8 mouse cellular contexts compared by ENCODE assay signal in genomic region chr10:4233102-4233501, GRCm38 (mm10). TPM values are rescaled to one million over a fixed set of nuclear protein-coding genes. Genes with fewer than 3 reads are reported as not detected.
DNase-seq lines count a peak whose midpoint lies in the region; ATAC-seq lines count a peak whose summit lies in the region.

No protein-coding gene starts in this region.

- WGBS in heart, embryonic 15.5 days: 15% methylated on average over 9 of the region's 9 CpGs
- 51% methylated on average over 9 of the region's 9 CpGs for WGBS in heart, embryonic 10.5 days
- WGBS in hindbrain, embryonic 15.5 days: 16% methylated on average over 9 of the region's 9 CpGs

- no peak overlapping the region for H3K4me3 ChIP-seq in heart, embryonic 15.5 days
- no peak overlapping the region for H3K4me3 ChIP-seq in heart, embryonic 10.5 days
- no peak overlapping the region for H3K4me3 ChIP-seq in hindbrain, embryonic 15.5 days

- H3K9ac ChIP-seq in heart, embryonic 15.5 days: no peak overlapping the region
- no peak overlapping the region for H3K9ac ChIP-seq in hindbrain, embryonic 15.5 days

- 0 out of 2 replicates have a peak, but pooled peaks have one; percentile 14 for ATAC-seq in heart, embryonic 15.5 days (replicated peaks; ENCODE audit: insufficient number of reproducible peaks, insufficient read depth, low FRiP score, low read depth)
- ATAC-seq in hindbrain, embryonic 15.5 days (ENCODE audit: low FRiP score, low read depth): peak; percentile 85

- no peaks in the 10 kb centered on the region for H3K9me3 ChIP-seq in heart, embryonic 15.5 days (replicated peaks)
- no peaks in the 10 kb centered on the region for H3K9me3 ChIP-seq in heart, embryonic 10.5 days
- H3K9me3 ChIP-seq in hindbrain, embryonic 15.5 days: no peaks in the 10 kb centered on the region

- H3K36me3 ChIP-seq in heart, embryonic 15.5 days: no peaks in the 10 kb centered on the region
- no peaks in the 10 kb centered on the region for H3K36me3 ChIP-seq in heart, embryonic 10.5 days
- H3K36me3 ChIP-seq in hindbrain, embryonic 15.5 days: no peaks in the 10 kb centered on the region

- H3K4me2 ChIP-seq in heart, embryonic 15.5 days: no peak overlapping the region
- H3K4me2 ChIP-seq in hindbrain, embryonic 15.5 days: no peak overlapping the region

- peaks cover 8% of the 10 kb centered on the region; the same call in 1 of the 2 replicates for H3K4me1 ChIP-seq in heart, embryonic 15.5 days (replicated peaks)
- 0 out of 2 replicates have a peak, but pooled peaks cover 5% of the 10 kb centered on the region for H3K4me1 ChIP-seq in heart, embryonic 10.5 days
- no peaks in the 10 kb centered on the region for H3K4me1 ChIP-seq in hindbrain, embryonic 15.5 days (replicated peaks)

- H3K27ac ChIP-seq in heart, embryonic 15.5 days: no peak overlapping the region
- no peak overlapping the region for H3K27ac ChIP-seq in heart, embryonic 10.5 days
- H3K27ac ChIP-seq in hindbrain, embryonic 15.5 days (replicated peaks): no peak overlapping the region; the same call in 1 of the 2 replicates

- DNase-seq in heart, embryonic 10.5 days (ENCODE audit: low spot score): no peak
- DNase-seq in Muller cell, postnatal 12 days (ENCODE audit: inconsistent ontology term): peak; percentile 39
- peak; percentile 5 to 19 for DNase-seq in cerebellum, adult 18-20 months
- DNase-seq in lung, postnatal 36 days: peak; percentile 40
- DNase-seq in thymus, postnatal 0 days (ENCODE audit: low spot score): no peak
- no peak for DNase-seq in T-cell, adult 2 months (ENCODE audit: low spot score)

- H3K27me3 ChIP-seq in heart, embryonic 15.5 days: no peaks in the 10 kb centered on the region
- H3K27me3 ChIP-seq in heart, embryonic 10.5 days (ENCODE audit: insufficient read depth, poor library complexity, severe bottlenecking): no peaks in the 10 kb centered on the region
- H3K27me3 ChIP-seq in hindbrain, embryonic 15.5 days: no peaks in the 10 kb centered on the region

RNA-seq across cellular contexts. Expression of gene Akap12, which starts 33.1 kb away (rescaled TPM):
- polyA plus RNA-seq in heart, embryonic 15.5 days (2015; fragmentation: Nextera tagmentation; extraction: Ambion mirVana): 38.4 and 54.9 TPM in 2 replicates
- 49.6 and 60.0 TPM in 2 replicates for polyA plus RNA-seq in heart, embryonic 10.5 days (2016; fragmentation: Nextera tagmentation; extraction: Ambion mirVana)
- 46.6 and 48.0 TPM in 2 replicates for polyA plus RNA-seq in hindbrain, embryonic 15.5 days (2015; fragmentation: Nextera tagmentation; extraction: Ambion mirVana)
- 16.0 and 16.4 TPM in 2 replicates for polyA plus RNA-seq in thymus, postnatal 0 days (2015; fragmentation: Nextera tagmentation; extraction: Ambion mirVana)

Comparison
In these comparisons a context has a peak if more than half of its experiments do, and no peak if none do; other contexts are left out.
1. DNase-seq: peak in Muller cell, postnatal 12 days (single experiment), cerebellum, adult 18-20 months (2 of 2) and lung, postnatal 36 days (single experiment); none in heart, embryonic 10.5 days (single experiment), thymus, postnatal 0 days (single experiment) and T-cell, adult 2 months (single experiment).